Mouse (Mus musculus): ENCODE data around the gene Fip1l1. TPM values are rescaled to one million over a fixed set of nuclear protein-coding genes. Genes with fewer than 3 reads are reported as not detected.

Fip1l1 gene
- polyA plus RNA-seq, 2 experiments, result 69.7 to 92.0 TPM

DNA sequence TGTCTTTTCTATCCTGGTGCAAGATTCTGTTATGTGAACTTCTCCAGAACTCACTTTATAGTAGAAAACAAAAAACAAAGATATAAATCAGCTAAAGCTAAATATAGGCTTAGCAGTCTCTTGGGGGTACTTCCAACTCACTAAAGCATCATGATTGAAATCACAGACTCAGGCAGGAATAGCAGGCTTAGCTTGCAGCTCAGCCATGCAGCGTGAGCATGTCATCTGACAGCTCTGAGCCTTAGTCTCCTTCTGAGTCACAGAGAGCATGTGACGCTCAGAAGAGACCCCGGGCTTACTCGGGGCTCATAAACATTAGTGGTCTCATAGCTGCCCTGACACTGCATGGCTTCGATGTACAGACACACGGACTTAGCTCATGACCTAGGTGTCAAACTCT lies 66.7 kb downstream of the Fip1l1 start:
- Histone ChIP-seq H3K27ac (replicated peaks; ENCODE audit: low read depth, low read length) (no peak overlapping the region), H3K36me3 (ENCODE audit: control insufficient read depth, insufficient read depth, low read length) (peaks cover 13% of the 10 kb centered on the region), H3K4me1 (ENCODE audit: control insufficient read depth, insufficient read depth, low read length) (0 out of 2 replicates have a peak, but pooled peaks cover 5% of the 10 kb centered on the region), H3K4me3 (replicated peaks; ENCODE audit: low read length) (no peak overlapping the region), H3K9me3 (ENCODE audit: control insufficient read depth, low read length) (no peaks in the 10 kb centered on the region), H3K9ac (ENCODE audit: low read depth, low read length, severe bottlenecking) (no peak overlapping the region), H3K27me3 (ENCODE audit: control insufficient read depth, insufficient read depth, low read length) (no peaks in the 10 kb centered on the region), H3K4me2 (replicated peaks; ENCODE audit: low read depth, low read length, severe bottlenecking) (no peak overlapping the region)
- no peak for TF ChIP-seq POLR2A (IDR thresholded peaks at IDR 0.05; ENCODE audit: borderline replicate concordance, extremely low read depth, insufficient read depth, insufficient read length)
- WGBS, result 43% methylated on average over 6 of the region's 6 CpGs
- peak; percentile 50 for DNase-seq (ENCODE audit: low spot score)
- ATAC-seq (ENCODE audit: low FRiP score, low read depth), result no peak

DNA sequence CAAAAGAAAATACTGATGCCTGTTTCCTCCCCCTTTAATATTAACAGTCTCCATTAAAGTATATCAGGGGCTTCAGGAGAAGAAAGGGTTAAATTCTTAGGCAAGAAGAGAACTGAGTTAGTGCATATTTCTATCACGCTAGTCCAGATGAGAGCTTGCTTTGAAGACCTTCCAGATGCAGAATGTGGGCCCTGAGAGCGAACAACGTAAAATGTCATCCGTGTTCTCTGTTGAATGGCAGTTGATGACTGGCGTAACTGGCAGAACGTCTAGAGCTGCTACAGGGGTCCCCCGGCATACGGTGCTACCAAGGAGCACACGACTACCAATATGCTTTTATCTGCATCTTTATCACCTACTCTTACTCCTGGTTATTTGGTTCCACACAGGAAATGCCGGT lies 67.1 kb downstream of the Fip1l1 start:
- Histone ChIP-seq H3K27me3 (ENCODE audit: control insufficient read depth, insufficient read depth, low read length) (no peaks in the 10 kb centered on the region), H3K9me3 (ENCODE audit: control insufficient read depth, low read length) (no peaks in the 10 kb centered on the region), H3K4me3 (replicated peaks; ENCODE audit: low read length) (no peak overlapping the region), H3K4me2 (replicated peaks; ENCODE audit: low read depth, low read length, severe bottlenecking) (no peak overlapping the region), H3K36me3 (ENCODE audit: control insufficient read depth, insufficient read depth, low read length) (peaks cover 9% of the 10 kb centered on the region), H3K27ac (replicated peaks; ENCODE audit: low read depth, low read length) (no peak overlapping the region; the same call in 1 of the 2 replicates), H3K9ac (ENCODE audit: low read depth, low read length, severe bottlenecking) (no peak overlapping the region), H3K4me1 (ENCODE audit: control insufficient read depth, insufficient read depth, low read length) (0 out of 2 replicates have a peak, but pooled peaks cover 5% of the 10 kb centered on the region)
- ATAC-seq (ENCODE audit: low FRiP score, low read depth) (no peak), DNase-seq (ENCODE audit: low spot score) (no peak)
- no peak for TF ChIP-seq POLR2A (IDR thresholded peaks at IDR 0.05; ENCODE audit: borderline replicate concordance, extremely low read depth, insufficient read depth, insufficient read length)
- 51% methylated on average over 10 of the region's 10 CpGs for WGBS

DNA sequence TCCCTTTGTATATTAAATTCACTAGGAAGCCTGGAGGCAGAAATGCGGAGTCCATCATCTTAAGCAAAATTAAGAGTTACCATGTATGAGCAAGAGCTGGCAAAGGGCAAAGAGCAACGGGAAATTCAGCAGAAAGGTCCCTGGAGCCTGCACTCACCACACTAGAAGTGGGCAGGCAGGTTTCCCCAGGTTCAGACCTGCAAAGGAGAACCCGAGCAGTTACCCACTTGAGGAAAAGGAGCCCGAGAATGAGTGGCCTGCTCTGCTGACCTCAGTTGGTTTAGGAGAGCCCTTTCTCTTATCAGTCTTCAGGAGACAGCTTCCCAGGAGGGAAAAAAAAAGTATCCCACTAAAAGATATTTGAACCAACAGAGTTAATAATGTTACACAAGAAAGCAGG lies 68.1 kb downstream of the Fip1l1 start:
- Histone ChIP-seq H3K36me3 (ENCODE audit: control insufficient read depth, insufficient read depth, low read length) (peaks cover 8% of the 10 kb centered on the region), H3K4me1 (ENCODE audit: control insufficient read depth, insufficient read depth, low read length) (0 out of 2 replicates have a peak, but pooled peaks cover 5% of the 10 kb centered on the region), H3K9me3 (ENCODE audit: control insufficient read depth, low read length) (no peaks in the 10 kb centered on the region), H3K4me3 (replicated peaks; ENCODE audit: low read length) (no peak overlapping the region), H3K27ac (replicated peaks; ENCODE audit: low read depth, low read length) (no peak overlapping the region), H3K4me2 (replicated peaks; ENCODE audit: low read depth, low read length, severe bottlenecking) (no peak overlapping the region), H3K27me3 (ENCODE audit: control insufficient read depth, insufficient read depth, low read length) (no peaks in the 10 kb centered on the region), H3K9ac (ENCODE audit: low read depth, low read length, severe bottlenecking) (no peak overlapping the region)
- DNase-seq (ENCODE audit: low spot score), result no peak
- 73% methylated on average over 4 of the region's 4 CpGs for WGBS
- ATAC-seq (ENCODE audit: low FRiP score, low read depth), result no peak
- TF ChIP-seq POLR2A (IDR thresholded peaks at IDR 0.05; ENCODE audit: borderline replicate concordance, extremely low read depth, insufficient read depth, insufficient read length), result no peak

DNA sequence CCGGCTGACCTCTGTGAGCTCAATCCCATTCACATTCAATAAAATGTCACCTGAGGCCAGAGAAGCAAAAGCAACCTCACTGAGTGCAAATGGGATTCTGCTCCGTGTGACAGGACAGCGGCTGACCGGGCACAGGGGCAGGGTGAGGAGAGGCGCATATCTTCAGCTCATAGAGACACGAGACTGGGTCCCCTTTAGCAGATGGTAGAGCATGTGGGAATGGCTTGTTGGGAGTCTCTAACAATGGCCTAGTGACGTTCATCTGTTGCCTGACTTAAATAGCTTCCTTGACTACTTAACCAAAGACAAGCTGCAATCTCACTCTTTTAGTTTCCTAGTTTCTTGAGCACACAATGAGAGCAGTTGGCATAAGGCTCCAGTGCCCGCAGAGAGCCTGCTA lies 71.0 kb downstream of the Fip1l1 start:
- 89% methylated on average over 8 of the region's 8 CpGs for WGBS
- no peak for DNase-seq (ENCODE audit: low spot score)
- Histone ChIP-seq H3K36me3 (ENCODE audit: control insufficient read depth, insufficient read depth, low read length) (no peaks in the 10 kb centered on the region), H3K4me2 (replicated peaks; ENCODE audit: low read depth, low read length, severe bottlenecking) (no peak overlapping the region), H3K9me3 (ENCODE audit: control insufficient read depth, low read length) (no peaks in the 10 kb centered on the region), H3K4me1 (ENCODE audit: control insufficient read depth, insufficient read depth, low read length) (0 out of 2 replicates have a peak, but pooled peaks cover 5% of the 10 kb centered on the region), H3K4me3 (replicated peaks; ENCODE audit: low read length) (no peak overlapping the region), H3K27ac (replicated peaks; ENCODE audit: low read depth, low read length) (no peak overlapping the region), H3K9ac (ENCODE audit: low read depth, low read length, severe bottlenecking) (no peak overlapping the region), H3K27me3 (ENCODE audit: control insufficient read depth, insufficient read depth, low read length) (no peaks in the 10 kb centered on the region)
- no peak for ATAC-seq (ENCODE audit: low FRiP score, low read depth)
- no peak for TF ChIP-seq POLR2A (IDR thresholded peaks at IDR 0.05; ENCODE audit: borderline replicate concordance, extremely low read depth, insufficient read depth, insufficient read length)

DNA sequence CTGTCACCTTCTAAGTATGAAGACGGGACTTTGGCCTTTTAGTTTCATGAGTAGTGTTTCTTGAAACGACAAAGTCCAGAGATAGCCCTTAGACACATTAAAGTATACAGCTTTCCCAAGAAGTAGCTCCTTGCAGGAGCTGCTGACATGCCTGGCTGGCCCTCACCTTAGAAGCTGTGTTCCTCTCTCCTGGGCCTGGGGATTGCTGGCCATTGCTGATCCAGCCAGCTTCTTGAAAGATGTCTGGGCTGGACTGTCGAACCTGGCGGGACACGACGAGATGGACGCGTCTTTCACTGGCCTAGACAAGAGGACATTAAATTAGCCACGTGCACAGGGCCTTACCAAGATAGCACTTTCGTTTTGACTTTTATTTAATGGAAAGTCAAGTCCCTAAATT lies 75.3 kb downstream of the Fip1l1 start:
- H3K9me3 ChIP-seq (ENCODE audit: control insufficient read depth, low read length), result no peaks in the 10 kb centered on the region
- WGBS, result 84% methylated on average over 10 of the region's 10 CpGs
- no peak for DNase-seq (ENCODE audit: low spot score)

DNA sequence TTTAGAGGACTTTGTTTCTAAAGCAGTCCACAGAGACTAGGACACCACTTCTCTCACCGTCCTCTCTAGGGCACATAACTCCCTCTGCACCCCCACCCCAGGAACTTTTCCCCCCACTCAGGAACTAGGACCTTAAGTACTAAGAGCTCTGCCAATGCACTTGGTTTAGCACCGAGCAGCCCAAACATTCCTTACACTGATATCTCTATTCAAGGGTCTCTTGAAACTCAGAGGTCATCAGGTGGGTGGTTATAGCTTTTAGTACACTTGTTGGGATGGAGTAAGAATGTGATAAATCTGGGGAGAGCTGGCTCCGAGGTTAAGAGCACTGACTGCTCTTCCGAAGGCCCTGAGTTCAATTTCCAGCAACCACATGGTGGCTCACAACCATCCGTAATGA lies 77.5 kb downstream of the Fip1l1 start:
- Histone ChIP-seq H3K27me3 (ENCODE audit: control insufficient read depth, insufficient read depth, low read length) (no peaks in the 10 kb centered on the region), H3K4me1 (ENCODE audit: control insufficient read depth, insufficient read depth, low read length) (peaks cover 25% of the 10 kb centered on the region), H3K9me3 (ENCODE audit: control insufficient read depth, low read length) (no peaks in the 10 kb centered on the region), H3K4me3 (replicated peaks; ENCODE audit: low read length) (no peak overlapping the region), H3K27ac (replicated peaks; ENCODE audit: low read depth, low read length) (no peak overlapping the region), H3K9ac (ENCODE audit: low read depth, low read length, severe bottlenecking) (no peak overlapping the region), H3K36me3 (ENCODE audit: control insufficient read depth, insufficient read depth, low read length) (no peaks in the 10 kb centered on the region), H3K4me2 (replicated peaks; ENCODE audit: low read depth, low read length, severe bottlenecking) (no peak overlapping the region)
- no peak for ATAC-seq (ENCODE audit: low FRiP score, low read depth)
- no peak for DNase-seq (ENCODE audit: low spot score)
- WGBS, result 81% methylated on average over 5 of the region's 5 CpGs
- no peak for TF ChIP-seq POLR2A (IDR thresholded peaks at IDR 0.05; ENCODE audit: borderline replicate concordance, extremely low read depth, insufficient read depth, insufficient read length)

More for the DNA sequence above, 75.3 kb downstream of the Fip1l1 start:
- H3K27ac ChIP-seq (replicated peaks; ENCODE audit: low read depth, low read length), result no peak overlapping the region
- no peak for ATAC-seq (ENCODE audit: low FRiP score, low read depth)
- no peak overlapping the region for H3K9ac ChIP-seq (ENCODE audit: low read depth, low read length, severe bottlenecking)
- no peak for TF ChIP-seq POLR2A (IDR thresholded peaks at IDR 0.05; ENCODE audit: borderline replicate concordance, extremely low read depth, insufficient read depth, insufficient read length)
- H3K36me3 ChIP-seq (ENCODE audit: control insufficient read depth, insufficient read depth, low read length), result no peaks in the 10 kb centered on the region
- H3K4me3 ChIP-seq (replicated peaks; ENCODE audit: low read length), result no peak overlapping the region
- H3K4me1 ChIP-seq (ENCODE audit: control insufficient read depth, insufficient read depth, low read length), result peaks cover 14% of the 10 kb centered on the region
- no peak overlapping the region for H3K4me2 ChIP-seq (replicated peaks; ENCODE audit: low read depth, low read length, severe bottlenecking)
- no peaks in the 10 kb centered on the region for H3K27me3 ChIP-seq (ENCODE audit: control insufficient read depth, insufficient read depth, low read length)
